Mouse (Mus musculus) kidney, embryonic 16.5 days (tissue): ENCODE measurements around the gene Gm7029. TPM values are rescaled to one million over a fixed set of nuclear protein-coding genes. Genes with fewer than 3 reads are reported as not detected.
"Not testable (repeated sequence)": the region's sequence is repeated elsewhere in the genome, so short reads cannot be mapped to it uniquely, and the experiment has no call there.

ENCODE experiments used
- ATAC-seq: fragments of 200-750 bp; cut with Nextera tagmentation; 2 replicates; pipeline ENCODE4 v1.8.0; 2017; ENCODE audit warnings: moderate TSS enrichment; ENCODE audit not compliant: low FRiP score, low TSS enrichment
- H3K27ac ChIP-seq: fragments of 300-500 bp; sonication (generic); 2 replicates; pipeline ENCODE4 v1.5.1; 2014; ENCODE audit warnings: low read length
- H3K27me3 ChIP-seq: fragments of 300-500 bp; sonication (generic); 2 replicates; pipeline ENCODE4 v1.6.1; 2014; ENCODE audit warnings: low read length, control low read depth, mixed read lengths; ENCODE audit not compliant: insufficient read depth
- H3K36me3 ChIP-seq: fragments of 300-500 bp; sonication (generic); 2 replicates; pipeline ENCODE4 v1.6.1; 2014; ENCODE audit warnings: low read length, control low read depth, mixed read lengths; ENCODE audit not compliant: insufficient read depth
- H3K4me1 ChIP-seq: fragments of 300-500 bp; sonication (generic); 2 replicates; pipeline ENCODE4 v1.6.1; 2014; ENCODE audit warnings: low read length, control low read depth, mixed read lengths; ENCODE audit not compliant: insufficient read depth
- H3K4me2 ChIP-seq: fragments of 300-500 bp; sonication (generic); replicated peaks from 2 replicates; pipeline ENCODE4 v1.6.1; 2014; ENCODE audit warnings: low read depth, low read length
- H3K4me3 ChIP-seq: fragments of 300-500 bp; sonication (generic); 2 replicates; pipeline ENCODE4 v1.5.1; 2014; ENCODE audit warnings: mild to moderate bottlenecking, low read length
- H3K9ac ChIP-seq: fragments of 300-500 bp; sonication (generic); replicated peaks from 2 replicates; pipeline ENCODE4 v1.6.1; 2014; ENCODE audit warnings: low read length
- H3K9me3 ChIP-seq: fragments of 300-500 bp; sonication (generic); 2 replicates; pipeline ENCODE4 v1.6.1; 2016; ENCODE audit warnings: low read length, control low read depth
- WGBS: fragments of 180-500 bp; shearing (Covaris S2); extraction: QIAGEN DNeasy Blood & Tissue Kit; methylation state at CpG from one replicate; pipeline ENCODE4 v1.1.7; 2014; 5-methylcytosine and 5-hydroxymethylcytosine counted together
- polyA plus RNA-seq: library from polyadenylated mRNA; unstranded; fragments of >200 nt; fragmentation: Nextera tagmentation; extraction: Ambion mirVana; gene quantifications from 2 replicates; pipeline ENCODE4 v1.2.1, GENCODE M21; 2015

The Gm7029 gene
- polyA plus RNA-seq, 1 experiment from 2014 or later, result not detected

DNA sequence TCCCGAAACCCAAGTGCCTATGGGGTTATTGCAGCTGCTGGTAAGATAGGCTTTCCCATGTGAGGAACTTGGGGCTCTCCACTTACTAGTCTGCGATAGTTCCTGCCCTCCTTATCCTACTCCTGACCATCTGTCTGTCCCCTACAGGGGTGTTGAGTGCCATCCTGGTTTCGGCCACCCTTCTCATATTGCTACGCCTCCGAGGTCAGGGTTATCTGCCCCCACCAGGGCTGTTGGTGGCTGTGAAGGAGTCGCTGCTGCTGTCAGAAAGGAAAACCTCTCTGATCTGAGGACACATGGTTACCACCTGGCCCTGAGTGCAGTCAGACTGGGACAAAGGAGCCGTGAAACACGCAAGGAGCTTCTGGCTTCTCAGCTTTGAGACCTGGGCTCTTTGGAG is 25.5 kb upstream of the Gm7029 start:
- ATAC-seq, result no peak
- H3K4me1 ChIP-seq, result peaks cover 12% of the 10 kb centered on the region; the same call in 1 of the 2 replicates
- H3K27me3 ChIP-seq, result no peaks in the 10 kb centered on the region
- 69% methylated on average over 8 of the region's 8 CpGs for WGBS
- H3K9ac ChIP-seq, result no peak overlapping the region
- no peak overlapping the region for H3K4me2 ChIP-seq
- H3K9me3 ChIP-seq, result no peaks in the 10 kb centered on the region
- H3K36me3 ChIP-seq, result peaks cover 6% of the 10 kb centered on the region
- H3K27ac ChIP-seq, result no peak overlapping the region
- no peak overlapping the region for H3K4me3 ChIP-seq

DNA sequence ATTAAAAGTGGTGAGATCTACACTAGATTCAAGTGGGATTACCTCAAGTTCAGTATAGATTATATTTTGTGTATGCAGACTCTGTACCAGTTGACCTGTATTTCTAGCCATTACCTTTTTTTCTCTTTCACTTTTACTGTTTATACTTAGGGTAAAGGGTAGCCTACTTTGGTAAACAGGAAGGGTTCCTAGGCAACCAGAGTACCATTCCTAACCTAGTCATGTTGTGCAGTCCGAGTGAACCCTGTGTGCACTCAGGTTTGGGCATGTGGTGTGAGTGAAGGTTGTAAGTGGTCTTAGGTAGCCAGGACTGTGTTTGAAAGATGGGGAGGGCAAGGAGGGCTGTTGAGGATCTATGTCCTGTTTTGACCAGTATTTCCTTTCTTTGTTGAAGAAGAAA is 22.3 kb upstream of the Gm7029 start:
- no peak overlapping the region for H3K4me2 ChIP-seq
- no peak overlapping the region for H3K9ac ChIP-seq
- H3K4me3 ChIP-seq, result no peak overlapping the region
- no peak overlapping the region for H3K27ac ChIP-seq
- WGBS, result 71% methylated on average over 1 of the region's 1 CpGs
- no peaks in the 10 kb centered on the region for H3K4me1 ChIP-seq
- H3K36me3 ChIP-seq, result peaks cover 6% of the 10 kb centered on the region
- H3K9me3 ChIP-seq, result no peaks in the 10 kb centered on the region
- no peak for ATAC-seq
- no peaks in the 10 kb centered on the region for H3K27me3 ChIP-seq

DNA sequence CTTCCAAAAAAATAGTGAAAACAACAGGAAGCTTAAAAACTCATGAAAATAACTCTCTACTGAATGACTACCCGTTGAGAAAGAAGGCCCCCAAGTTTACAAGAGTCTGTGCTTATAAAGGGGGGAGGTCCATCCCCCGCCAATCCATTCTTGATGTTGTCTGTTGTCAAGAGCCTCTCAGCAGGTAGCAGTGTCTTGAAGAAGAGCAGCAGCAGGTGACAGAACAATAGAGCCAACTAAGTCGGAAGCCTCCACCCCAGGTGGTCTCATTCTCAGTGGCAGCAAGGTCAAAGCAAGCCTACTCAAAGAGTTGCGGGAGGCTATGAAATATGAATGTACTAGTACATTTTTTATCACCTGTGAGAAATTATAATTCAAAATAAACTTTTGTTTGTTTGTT is 15.8 kb upstream of the Gm7029 start:
- no peak overlapping the region for H3K4me2 ChIP-seq

DNA sequence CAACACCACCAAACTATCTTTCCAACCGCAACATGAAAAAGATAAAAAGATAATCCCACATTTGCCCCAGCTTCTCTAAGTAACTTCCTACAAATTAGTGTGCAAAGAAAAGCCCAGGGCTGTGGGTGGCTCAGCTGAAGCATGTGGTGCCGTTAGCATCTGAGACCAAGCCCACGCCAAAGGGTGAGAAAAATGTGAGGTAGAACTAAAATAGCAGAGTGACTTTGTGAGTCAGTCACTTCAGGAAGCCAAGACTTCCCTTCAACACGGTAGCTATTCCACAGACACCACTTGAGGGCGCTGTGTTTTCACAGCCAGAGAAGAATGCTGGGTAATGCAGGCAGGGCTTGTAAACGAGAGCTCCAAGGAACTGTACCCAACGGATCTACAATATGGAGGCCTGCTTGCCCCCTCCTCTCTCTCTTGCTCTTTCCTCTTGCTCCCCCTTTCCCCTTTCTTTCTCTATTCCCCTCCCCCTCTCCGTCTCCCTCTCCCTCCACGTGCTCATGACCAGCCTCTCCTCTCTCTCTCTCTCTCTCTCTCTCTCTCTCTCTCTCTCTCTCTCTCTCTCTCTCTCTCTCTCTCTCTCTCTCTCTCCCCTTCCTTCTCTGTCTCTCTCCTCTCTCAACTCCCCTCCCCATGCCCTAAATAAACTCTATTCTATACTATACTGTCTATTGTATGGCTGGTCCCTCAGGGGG is 8.2 kb upstream of the Gm7029 start:
- Histone ChIP-seq H3K36me3 (no peaks in the 10 kb centered on the region), H3K27me3 (no peaks in the 10 kb centered on the region), H3K9ac (no peak overlapping the region), H3K4me2 (no peak overlapping the region), H3K27ac (no peak overlapping the region), H3K9me3 (no peaks in the 10 kb centered on the region), H3K4me3 (no peak overlapping the region), H3K4me1 (no peaks in the 10 kb centered on the region)
- no peak for ATAC-seq
- WGBS, result 35% methylated on average over 7 of the region's 9 CpGs

More for the DNA sequence above, 15.8 kb upstream of the Gm7029 start:
- Histone ChIP-seq H3K27ac (no peak overlapping the region), H3K4me1 (no peaks in the 10 kb centered on the region), H3K36me3 (no peaks in the 10 kb centered on the region), H3K4me3 (no peak overlapping the region), H3K9me3 (0 out of 2 replicates have a peak, but pooled peaks cover 4% of the 10 kb centered on the region), H3K9ac (no peak overlapping the region), H3K27me3 (no peaks in the 10 kb centered on the region)
- ATAC-seq, result no peak
- 74% methylated on average over 4 of the region's 4 CpGs for WGBS

DNA sequence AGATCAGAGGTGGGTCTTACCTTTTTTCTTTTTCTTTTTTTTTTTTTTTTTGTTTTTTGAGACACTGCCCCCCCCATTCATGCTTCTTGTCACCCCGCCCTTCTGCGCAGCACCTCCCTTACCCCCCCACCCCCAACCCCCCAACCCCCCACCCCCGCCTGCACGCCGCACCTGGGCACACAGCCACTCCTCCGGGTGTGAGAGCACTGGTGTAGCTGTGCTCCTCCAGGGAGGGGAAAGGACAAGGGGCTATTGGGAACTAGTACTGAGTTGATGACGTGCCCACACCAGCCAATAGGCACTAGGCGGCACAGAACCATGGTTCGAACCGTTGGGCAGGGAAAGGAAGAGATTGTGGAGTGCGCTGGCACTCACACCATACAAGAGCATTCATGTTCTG is 774 bp downstream of the Gm7029 start:
- WGBS, result 91% methylated on average over 11 of the region's 11 CpGs
- Histone ChIP-seq H3K4me2 (no peak overlapping the region), H3K9me3 (no peaks in the 10 kb centered on the region), H3K36me3 (peaks cover 16% of the 10 kb centered on the region), H3K27ac (no peak overlapping the region), H3K4me3 (no peak overlapping the region), H3K4me1 (no peaks in the 10 kb centered on the region), H3K9ac (no peak overlapping the region), H3K27me3 (no peaks in the 10 kb centered on the region)
- no peak for ATAC-seq

DNA sequence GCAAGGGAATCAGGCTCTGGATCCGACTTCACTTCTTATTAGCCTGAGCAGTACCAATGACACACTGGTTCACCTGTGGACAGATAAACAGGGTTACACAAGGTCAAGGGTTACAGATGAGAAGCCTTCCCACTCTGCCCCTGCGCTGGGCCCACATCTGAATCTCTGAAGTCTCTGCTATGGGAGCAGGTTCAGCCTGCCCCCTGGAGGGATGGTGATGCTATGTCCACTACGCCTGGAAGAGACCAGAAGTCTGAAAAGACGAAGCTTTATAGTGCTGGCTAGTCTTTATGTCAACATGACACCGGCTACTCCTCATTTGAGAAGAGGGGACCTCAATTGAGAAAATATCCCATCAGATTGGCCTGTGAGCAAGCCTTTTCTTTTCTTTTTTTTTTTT is 2.2 kb downstream of the Gm7029 start:
- H3K4me3 ChIP-seq, H3K9ac ChIP-seq, H3K4me1 ChIP-seq, H3K27me3 ChIP-seq, ATAC-seq, H3K4me2 ChIP-seq, H3K27ac ChIP-seq, H3K9me3 ChIP-seq: not testable (repeated sequence)
- H3K36me3 ChIP-seq, result peaks cover 24% of the 10 kb centered on the region
- WGBS, result 87% methylated on average over 5 of the region's 5 CpGs

DNA sequence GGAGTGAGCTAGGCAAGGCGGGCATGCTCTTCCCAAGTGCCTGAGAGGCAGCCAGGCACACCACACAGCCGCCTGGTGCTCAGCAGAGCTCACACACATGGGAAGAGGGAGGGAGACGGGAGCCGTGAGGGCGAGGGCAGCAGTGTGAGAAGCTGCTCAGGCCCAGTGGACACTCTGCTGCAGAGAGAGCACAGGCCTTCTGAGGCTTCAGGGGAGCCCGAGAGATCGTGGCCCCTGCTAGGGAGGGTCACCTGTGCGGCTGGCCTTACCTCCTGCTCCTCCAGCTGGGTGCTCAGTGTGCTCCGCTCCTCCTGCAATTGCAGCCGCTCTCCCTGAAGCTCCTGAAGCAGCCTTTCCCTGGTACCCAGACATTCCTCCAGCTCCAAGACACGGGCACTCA is 10.7 kb downstream of the Gm7029 start:
- WGBS, result 94% methylated on average over 9 of the region's 11 CpGs
- not testable (repeated sequence) for H3K9ac ChIP-seq, H3K4me1 ChIP-seq, H3K9me3 ChIP-seq, H3K4me2 ChIP-seq, H3K4me3 ChIP-seq, H3K27ac ChIP-seq, ATAC-seq, H3K27me3 ChIP-seq
- H3K36me3 ChIP-seq, result peaks cover 27% of the 10 kb centered on the region; the same call in 1 of the 2 replicates

DNA sequence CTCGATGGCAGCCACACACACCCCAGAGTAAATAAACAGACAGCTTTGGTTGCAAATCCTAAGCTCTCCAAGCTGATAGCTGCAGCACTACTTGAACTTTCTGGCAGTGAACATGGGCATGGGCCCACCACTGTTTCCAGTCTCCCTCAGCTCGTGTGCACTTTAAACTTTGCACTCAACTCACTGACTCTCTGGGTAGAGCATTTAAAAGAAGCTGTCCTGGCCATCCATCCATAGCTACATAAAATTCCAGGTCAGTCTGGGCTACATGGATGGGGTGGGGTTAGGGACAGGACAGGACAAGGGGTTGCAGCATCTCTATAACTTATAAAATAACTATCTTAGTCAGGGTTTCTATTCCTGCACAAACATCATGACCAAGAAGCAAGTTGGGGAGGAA is 14.2 kb downstream of the Gm7029 start:
- H3K4me2 ChIP-seq, H3K36me3 ChIP-seq, H3K4me3 ChIP-seq, H3K27ac ChIP-seq, ATAC-seq, H3K9me3 ChIP-seq, H3K9ac ChIP-seq, H3K27me3 ChIP-seq: not testable (repeated sequence)
- peaks cover 10% of the 10 kb centered on the region for H3K4me1 ChIP-seq
- 55% methylated on average over 2 of the region's 2 CpGs for WGBS

DNA sequence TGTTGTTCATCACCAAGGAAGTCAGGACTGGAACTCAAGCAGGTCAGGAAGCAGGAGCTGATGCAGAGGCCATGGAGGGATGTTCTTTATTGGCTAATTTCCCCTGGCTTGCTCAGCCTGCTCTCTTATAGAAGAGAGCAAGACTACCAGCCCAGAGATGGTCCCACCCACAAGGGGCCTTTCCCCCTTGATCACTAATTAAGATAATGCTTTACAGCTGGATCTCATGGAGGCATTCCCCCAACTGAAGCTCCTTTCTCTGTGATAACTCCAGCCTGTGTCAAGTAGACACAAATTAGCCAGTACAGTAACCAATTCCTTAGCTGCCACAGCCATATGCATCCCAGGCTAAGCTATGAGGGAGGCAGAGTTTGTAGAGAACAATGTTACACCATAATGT is 14.6 kb downstream of the Gm7029 start:
- H3K27me3 ChIP-seq, H3K4me3 ChIP-seq, H3K36me3 ChIP-seq, ATAC-seq, H3K9me3 ChIP-seq, H3K9ac ChIP-seq, H3K27ac ChIP-seq: not testable (repeated sequence)
- Histone ChIP-seq H3K4me2 (peak overlapping the region; percentile 63; the same call in 1 of the 2 replicates), H3K4me1 (peaks cover 10% of the 10 kb centered on the region)

DNA sequence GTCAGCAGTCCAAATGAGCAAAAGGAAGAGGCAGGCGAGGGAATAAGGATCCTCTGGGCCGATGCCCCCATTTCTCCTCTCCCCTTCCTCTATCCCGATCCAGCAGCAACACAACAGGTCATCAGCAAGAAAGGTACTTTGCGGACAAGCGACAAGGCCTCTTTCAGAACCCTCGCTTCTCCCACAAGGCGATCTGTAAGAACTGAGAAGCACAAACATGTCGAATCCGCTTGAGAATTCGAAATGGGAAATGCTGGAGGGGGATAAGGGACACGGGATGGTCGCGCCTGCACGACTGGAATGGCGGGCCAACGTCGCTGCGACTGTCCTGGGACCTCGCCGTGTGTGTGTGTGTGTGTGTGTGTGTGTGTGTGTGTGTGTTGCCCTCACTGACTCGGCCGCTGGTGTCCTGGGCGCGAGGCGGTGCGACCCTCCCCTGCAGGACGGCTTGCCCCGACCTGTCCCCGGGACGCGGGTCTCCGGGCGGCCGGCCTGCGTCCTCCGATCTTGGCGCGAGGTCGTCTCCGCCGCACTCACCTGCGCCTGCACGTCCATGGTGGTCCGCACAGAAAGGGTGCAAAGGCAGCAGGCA is 16.4 kb downstream of the Gm7029 start:
- Histone ChIP-seq H3K4me1 (peaks cover 10% of the 10 kb centered on the region), H3K9ac (peak overlapping the region; percentile 73), H3K27ac (peak overlapping the region; percentile 55; the same call in 1 of the 2 replicates), H3K4me3 (peak overlapping the region; percentile 62), H3K4me2 (peak overlapping the region; percentile 63)
- not testable (repeated sequence) for H3K27me3 ChIP-seq, ATAC-seq, H3K9me3 ChIP-seq, H3K36me3 ChIP-seq
- WGBS, result under 1% methylated on average over 38 of the region's 44 CpGs
